Mouse (Mus musculus) colon, adult 2 months (tissue): ENCODE measurements around the gene Rab28. TPM values are rescaled to one million over a fixed set of nuclear protein-coding genes. Genes with fewer than 3 reads are reported as not detected.

ENCODE experiments used
- polyA plus RNA-seq: library from polyadenylated mRNA; depleted of rRNA; stranded (reverse); fragments of >200 nt; gene quantifications from 2 replicates; pipeline ENCODE4 v1.2.3, GENCODE M21; 2012; rRNA removed

Gene Rab28
- polyA plus RNA-seq = 30.8 and 38.8 TPM in 2 replicates

DNA sequence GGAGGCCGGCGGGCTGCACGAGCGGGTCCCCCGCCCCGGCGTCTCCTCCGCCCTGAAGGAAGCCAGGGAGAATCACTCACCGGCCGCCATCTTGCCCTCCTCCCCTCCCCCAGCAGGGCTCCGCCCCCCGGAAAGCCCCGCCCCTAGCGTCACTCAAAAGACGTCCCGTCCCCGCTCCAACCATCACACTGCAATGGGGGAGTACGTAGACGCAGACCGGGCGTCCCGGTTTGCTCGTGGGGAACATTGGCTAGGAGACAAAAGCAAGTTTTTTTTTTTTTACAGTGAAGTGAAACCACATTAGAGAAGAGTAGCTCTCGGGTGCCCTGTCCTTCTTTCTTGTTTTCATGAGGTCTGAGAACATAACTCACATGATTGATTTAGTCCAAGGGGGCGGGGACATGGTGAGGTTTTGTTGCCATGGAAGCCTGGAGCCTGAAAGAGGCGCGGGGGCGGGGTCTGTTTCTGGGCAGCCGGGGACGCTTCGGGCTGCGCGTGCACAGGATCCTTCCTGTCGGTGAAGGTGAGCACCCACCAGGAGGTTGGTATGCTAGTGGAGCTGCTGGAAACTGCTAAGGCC, at the start of gene Rab28:
Gene Rab28 (minus strand): TSS at position 107 of the 580 bp plus-strand sequence.

Other genes with a start within 250 kb of the Rab28 start
- 13.9 and 14.0 TPM in 2 replicates for gene Nkx3-2, start 56.3 kb upstream of the Rab28 start, polyA plus RNA-seq
- 4.0 and 5.4 TPM in 2 replicates for gene Bod1l, start 136.2 kb upstream of the Rab28 start, polyA plus RNA-seq